ENCODE assay signal across 16 mouse cellular contexts in genomic region chr4:55098366-55098765, GRCm38 (mm10).
"Had no signal": no experiment of that assay in that cellular context is flagged by ENCODE, and none has a peak within 500 bp of the region (broad histone marks: within the 10 kb centered on the region; RNA-seq: fewer than 3 reads in every experiment).

No protein-coding gene starts in this region.

- DNase-seq: kidney, adult 18-20 months; kidney, postnatal 10 days; kidney, postnatal 4 days; lung, embryonic 14.5 days; lung, postnatal 10 days; lung, postnatal 4 days; midbrain, embryonic 14.5 days; right cerebral cortex, postnatal 14 days; thymus, postnatal 4 days had no signal

- H3K27me3 ChIP-seq: liver, embryonic 15.5 days; neural tube, embryonic 13.5 days had no signal

- H3K27ac ChIP-seq: layer of hippocampus, adult 2 months; limb, embryonic 10.5 days; liver, embryonic 15.5 days; midbrain, embryonic 10.5 days; neural tube, embryonic 13.5 days; stomach, postnatal 0 days had no signal

- H3K9ac ChIP-seq: liver, embryonic 15.5 days; lung, embryonic 14.5 days; neural tube, embryonic 13.5 days had no signal

- H3K4me2 ChIP-seq: liver, embryonic 11.5 days; liver, embryonic 15.5 days; lung, embryonic 14.5 days; neural tube, embryonic 13.5 days had no signal

- H3K4me3 ChIP-seq: layer of hippocampus, adult 2 months; limb, embryonic 10.5 days; liver, embryonic 15.5 days; midbrain, embryonic 10.5 days; neural tube, embryonic 13.5 days had no signal

- H3K9me3 ChIP-seq: limb, embryonic 10.5 days; liver, embryonic 15.5 days; midbrain, embryonic 10.5 days; neural tube, embryonic 13.5 days had no signal

- H3K4me1 ChIP-seq: liver, embryonic 15.5 days had no signal

- H3K36me3 ChIP-seq: limb, embryonic 10.5 days; liver, embryonic 15.5 days; midbrain, embryonic 10.5 days; neural tube, embryonic 13.5 days had no signal
